Mouse (Mus musculus): ENCODE data around the gene Mosmo.
A peak's percentile ranks its signal among the peaks of the same experiment; 100 is the strongest.

DNA sequence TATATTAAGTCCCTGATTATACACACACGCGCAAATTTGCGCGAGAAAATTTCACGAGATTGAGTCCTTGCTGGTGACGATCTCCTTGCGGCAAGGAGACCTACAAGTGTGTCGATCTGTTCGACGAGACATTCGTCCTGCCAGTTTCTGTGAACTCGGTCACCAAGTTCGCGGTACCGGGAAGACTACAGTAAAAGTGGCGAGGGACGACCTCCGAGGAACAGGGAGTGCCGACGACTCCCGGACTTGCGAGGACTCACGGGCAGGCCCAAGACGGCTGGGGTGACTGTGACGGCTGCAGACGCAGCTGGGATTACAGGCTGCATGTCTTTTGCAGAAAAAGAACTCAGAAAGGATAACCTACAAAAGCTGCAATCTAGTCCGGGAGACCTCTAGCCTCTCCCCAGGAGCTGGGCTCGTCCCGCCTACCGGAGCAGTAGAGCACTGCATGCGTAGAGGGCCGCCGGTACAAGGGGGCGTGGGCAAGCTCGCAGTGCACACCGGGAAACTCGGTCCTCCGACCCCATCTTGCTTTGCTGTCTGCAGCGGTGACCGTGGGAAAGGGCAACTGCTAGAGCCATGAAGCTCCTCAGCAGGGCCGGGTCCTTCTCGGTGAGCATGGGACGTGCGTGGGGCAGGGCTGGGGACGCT is 42.6 kb upstream of the Mosmo start, which contains the start of gene Uqcrc2:
- TF ChIP-seq CTCF (IDR thresholded peaks at IDR 0.05; ENCODE audit: borderline replicate concordance, insufficient read depth, low read length) (no peak), POLR2A (IDR thresholded peaks at IDR 0.05; ENCODE audit: low read depth, low read length) (peak; percentile 84)
